Mouse (Mus musculus): ENCODE measurements at regions not wholly inside any gene's neighbourhood (a gene's known extent, or its start where the extent isn't known, plus 50 kb on each side); places are given as distances from the start of the nearest gene placed in this dataset.
"Not testable (repeated sequence)": the region's sequence is repeated elsewhere in the genome, so short reads cannot be mapped to it uniquely, and the experiment has no call there.

- Histone ChIP-seq H3K27me3 (ENCODE audit: control insufficient read depth, insufficient read depth, low read length, poor library complexity, severe bottlenecking) (no peaks in the 10 kb centered on the region), H3K36me3 (ENCODE audit: control insufficient read depth, insufficient read depth, low read length, poor library complexity, severe bottlenecking) (no peaks in the 10 kb centered on the region)
- DNase-seq (ENCODE audit: low read depth, low spot score): no peak
Measured at GRCm38 (mm10) chr2:181930037-181930436, 60.9 kb upstream of the Gm14496 start.

- DNase-seq (ENCODE audit: low read depth, low spot score); H3K27me3 ChIP-seq (ENCODE audit: control insufficient read depth, insufficient read depth, low read length, poor library complexity, severe bottlenecking): not testable (repeated sequence)
Measured at GRCm38 (mm10) chr2:181930538-181930937, 60.4 kb upstream of the Gm14496 start.

GRCm38 (mm10) chr2:181931077-181931815 is 59.7 kb upstream of the Gm14496 start:
- DNase-seq (ENCODE audit: low read depth, low spot score): peak; percentile 62
- not testable (repeated sequence) for H3K36me3 ChIP-seq (ENCODE audit: control insufficient read depth, insufficient read depth, low read length, poor library complexity, severe bottlenecking); H3K27me3 ChIP-seq (ENCODE audit: control insufficient read depth, insufficient read depth, low read length, poor library complexity, severe bottlenecking)

More at GRCm38 (mm10) chr2:181930538-181930937, 60.4 kb upstream of the Gm14496 start:
- H3K36me3 ChIP-seq (ENCODE audit: control insufficient read depth, insufficient read depth, low read length, poor library complexity, severe bottlenecking): not testable (repeated sequence)

- H3K36me3 ChIP-seq (ENCODE audit: control insufficient read depth, insufficient read depth, low read length, poor library complexity, severe bottlenecking): no peaks in the 10 kb centered on the region
- DNase-seq (ENCODE audit: low read depth, low spot score): peak; percentile 39
- H3K27me3 ChIP-seq (ENCODE audit: control insufficient read depth, insufficient read depth, low read length, poor library complexity, severe bottlenecking): no peaks in the 10 kb centered on the region
Measured at GRCm38 (mm10) chr2:181931918-181932605, 58.9 kb upstream of the Gm14496 start.

All from splenic B cell, adult 2 months (primary cell).